ENCODE assay signal across 10 mouse cellular contexts in the genomic region with DNA sequence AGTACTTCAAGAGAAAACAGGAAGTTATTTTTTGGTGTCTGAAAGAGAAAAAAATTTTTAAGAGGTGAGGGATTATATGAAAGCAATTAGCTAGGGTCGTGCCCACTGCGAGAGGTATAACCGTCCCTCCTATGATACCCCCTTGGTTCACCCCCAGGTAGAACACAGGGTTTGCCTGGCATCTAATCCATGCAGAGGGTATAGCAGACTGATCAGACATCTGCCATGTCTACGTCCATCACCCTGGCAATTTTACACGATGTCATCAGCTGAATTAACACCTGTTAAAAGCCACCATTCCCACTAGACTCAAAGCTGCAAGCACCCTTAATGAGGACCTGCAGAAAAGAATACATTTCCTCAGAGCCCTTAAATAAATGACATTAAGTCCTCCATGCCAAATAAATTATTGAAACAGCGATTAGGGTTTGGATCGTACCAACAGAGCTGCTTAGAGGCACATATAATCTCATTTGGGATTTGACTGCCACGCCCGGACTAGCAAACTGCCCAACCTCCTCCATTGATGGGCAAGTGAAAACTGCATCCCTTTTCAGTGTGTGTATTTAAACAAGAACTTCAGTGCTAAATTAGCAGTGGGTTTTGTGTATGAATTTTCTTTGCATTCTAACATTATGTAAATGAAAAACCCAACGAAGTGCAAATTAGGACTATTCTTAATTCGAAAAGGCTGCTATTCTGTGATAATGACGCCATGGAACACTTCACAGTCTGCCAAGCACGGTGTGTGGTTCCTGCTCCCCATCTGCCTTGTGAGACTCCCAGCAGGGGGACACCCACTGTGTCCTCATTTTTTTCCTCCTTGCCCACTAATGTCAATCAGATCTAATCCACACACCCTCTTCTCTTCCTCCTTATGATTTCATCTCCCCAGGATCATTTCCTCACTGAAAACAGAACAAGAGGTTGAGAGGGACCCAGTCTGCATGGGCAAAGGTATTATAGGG. TPM values are rescaled to one million over a fixed set of nuclear protein-coding genes. Genes with fewer than 3 reads are reported as not detected.
DNase-seq lines count a peak whose midpoint lies in the region; ATAC-seq lines count a peak whose summit lies in the region.
"Had no signal": no experiment of that assay in that cellular context is flagged by ENCODE, and none has a peak within 500 bp of the region (broad histone marks: within the 10 kb centered on the region; RNA-seq: fewer than 3 reads in every experiment).

No protein-coding gene starts in this region.

- H3K9ac ChIP-seq in midbrain, embryonic 14.5 days (replicated peaks; ENCODE audit: low read length) = no peak overlapping the region
- no peak overlapping the region for H3K9ac ChIP-seq in midbrain, embryonic 16.5 days (ENCODE audit: low read depth, low read length)
- H3K9ac ChIP-seq: hindbrain, embryonic 15.5 days had no signal

- intact Hi-C loops in gastrocnemius, postnatal 14 days (cut with DNase I; ENCODE audit: low total_unique reads) = no loop called here

- H3K4me2 ChIP-seq in midbrain, embryonic 14.5 days (ENCODE audit: low read length) = no peak overlapping the region
- no peak overlapping the region for H3K4me2 ChIP-seq in midbrain, embryonic 16.5 days (ENCODE audit: low read length)
- H3K4me2 ChIP-seq: heart, embryonic 11.5 days; hindbrain, embryonic 15.5 days had no signal

- H3K27me3 ChIP-seq in midbrain, embryonic 14.5 days (ENCODE audit: control insufficient read depth, insufficient read depth, low read length) = no peaks in the 10 kb centered on the region
- no peaks in the 10 kb centered on the region for H3K27me3 ChIP-seq in midbrain, embryonic 16.5 days (ENCODE audit: control insufficient read depth, insufficient read depth, low read depth, low read length)
- H3K27me3 ChIP-seq in heart, embryonic 10.5 days (ENCODE audit: insufficient read depth, poor library complexity, severe bottlenecking) = no peaks in the 10 kb centered on the region
- H3K27me3 ChIP-seq: hindbrain, embryonic 15.5 days had no signal

- H3K36me3 ChIP-seq in midbrain, embryonic 14.5 days (ENCODE audit: control insufficient read depth, insufficient read depth, low read length) = no peaks in the 10 kb centered on the region
- no peaks in the 10 kb centered on the region for H3K36me3 ChIP-seq in midbrain, embryonic 16.5 days (ENCODE audit: control insufficient read depth, insufficient read depth, low read length)
- H3K36me3 ChIP-seq in heart, embryonic 10.5 days = no peaks in the 10 kb centered on the region
- H3K36me3 ChIP-seq: hindbrain, embryonic 15.5 days had no signal

- no peak overlapping the region for H3K4me3 ChIP-seq in midbrain, embryonic 14.5 days (replicated peaks; ENCODE audit: low read depth, low read length)
- H3K4me3 ChIP-seq in midbrain, embryonic 16.5 days (ENCODE audit: low read depth, low read length) = no peak overlapping the region
- no peak overlapping the region for H3K4me3 ChIP-seq in heart, embryonic 10.5 days
- H3K4me3 ChIP-seq: hindbrain, embryonic 15.5 days had no signal

- H3K9me3 ChIP-seq in midbrain, embryonic 14.5 days (ENCODE audit: control insufficient read depth, low read length) = no peaks in the 10 kb centered on the region
- no peaks in the 10 kb centered on the region for H3K9me3 ChIP-seq in midbrain, embryonic 16.5 days (replicated peaks; ENCODE audit: control insufficient read depth, low read length, poor library complexity, severe bottlenecking)
- no peaks in the 10 kb centered on the region for H3K9me3 ChIP-seq in heart, embryonic 10.5 days
- H3K9me3 ChIP-seq: hindbrain, embryonic 15.5 days had no signal

- ATAC-seq in midbrain, embryonic 14.5 days (ENCODE audit: low FRiP score, low TSS enrichment) = no peak
- no peak for ATAC-seq in midbrain, embryonic 16.5 days
- peak; percentile 24; the same call in 1 of the 2 replicates for ATAC-seq in neutrophil, adult 5-6 weeks (ENCODE audit: extremely low read depth, insufficient number of reproducible peaks, low FRiP score, poor library complexity, severe bottlenecking)

- H3K4me1 ChIP-seq in midbrain, embryonic 14.5 days (ENCODE audit: control insufficient read depth, insufficient read depth, low read length) = peaks cover 5% of the 10 kb centered on the region; the same call in 1 of the 2 replicates
- H3K4me1 ChIP-seq in midbrain, embryonic 16.5 days (ENCODE audit: control insufficient read depth, insufficient read depth, low read length) = 0 out of 2 replicates have a peak, but pooled peaks cover 3% of the 10 kb centered on the region
- no peaks in the 10 kb centered on the region for H3K4me1 ChIP-seq in heart, embryonic 10.5 days

- WGBS in midbrain, embryonic 14.5 days = 48% methylated on average over 13 of the region's 13 CpGs
- 48% methylated on average over 13 of the region's 13 CpGs for WGBS in midbrain, embryonic 16.5 days
- 76% methylated on average over 13 of the region's 13 CpGs for WGBS in heart, embryonic 10.5 days

- DNase-seq in midbrain, embryonic 14.5 days = peak; percentile 37
- DNase-seq in cerebellum, adult 11-12 months = peak; percentile 90
- DNase-seq in cerebellum, postnatal 10 days = peak; percentile 80 to 84
- no peak for DNase-seq in heart, embryonic 10.5 days (ENCODE audit: low spot score)
- DNase-seq in gastrocnemius, postnatal 14 days = no peak
- DNase-seq: thymus, postnatal 14 days had no signal

- no peak overlapping the region for H3K27ac ChIP-seq in midbrain, embryonic 14.5 days (replicated peaks; ENCODE audit: low read depth, low read length)
- H3K27ac ChIP-seq in midbrain, embryonic 16.5 days (ENCODE audit: low read length) = no peak overlapping the region
- H3K27ac ChIP-seq in heart, embryonic 10.5 days = no peak overlapping the region
- H3K27ac ChIP-seq: hindbrain, embryonic 15.5 days had no signal

RNA-seq across cellular contexts. Expression of a gene that starts 7.0 kb away (rescaled TPM):
- polyA plus RNA-seq in midbrain, embryonic 14.5 days (2014; fragmentation: Nextera tagmentation; extraction: Ambion mirVana) = 8.3 and 8.8 TPM in 2 replicates
- polyA plus RNA-seq in midbrain, embryonic 16.5 days (2015; fragmentation: Nextera tagmentation; extraction: Ambion mirVana) = 6.8 and 7.2 TPM in 2 replicates
- 731 and 761 TPM in 2 replicates for total RNA-seq in neutrophil, adult 5-6 weeks (2017)
- polyA plus RNA-seq in heart, embryonic 10.5 days (2016; fragmentation: Nextera tagmentation; extraction: Ambion mirVana) = 6.8 and 12.6 TPM in 2 replicates
- 10 to 100 TPM; 31.8 to 33.4 TPM for total RNA-seq in gastrocnemius, postnatal 14 days (2021)

Comparison
In these comparisons a context has a peak if more than half of its experiments do, and no peak if none do; other contexts are left out.
1. DNase-seq: peak in midbrain, embryonic 14.5 days (single experiment), cerebellum, adult 11-12 months (single experiment) and cerebellum, postnatal 10 days (2 of 2); none in heart, embryonic 10.5 days (single experiment) and gastrocnemius, postnatal 14 days (single experiment).